Mouse (Mus musculus) bone marrow macrophage, adult 2 months (primary cell): Measurements from ENCODE around the gene Atoh8.

ENCODE experiments used
- CTCF ChIP-seq: IDR thresholded peaks from 2 replicates; pipeline ENCODE4 v1.5.1; 2012; ENCODE audit warnings: low read depth, mild to moderate bottlenecking, low read length, moderate library complexity
- POLR2A ChIP-seq: IDR thresholded peaks from 2 replicates; pipeline ENCODE4 v1.6.1; 2012; ENCODE audit warnings: mild to moderate bottlenecking, low read depth, low read length, borderline replicate concordance

- TF ChIP-seq POLR2A (no peak), CTCF (no peak)
Observed at GRCm38 (mm10) chr6:72160991-72161390, 74.4 kb downstream of the Atoh8 start.
